Mouse (Mus musculus) spleen, adult 2 months (tissue): ENCODE results near the gene Xpr1.

ENCODE experiments used
- CTCF ChIP-seq: fragments of 200-500 bp; IDR thresholded peaks from 2 replicates; pipeline ENCODE4 v1.5.1; 2011; ENCODE audit warnings: mild to moderate bottlenecking, inconsistent platforms; ENCODE audit not compliant: insufficient read depth, insufficient read length, insufficient replicate concordance; ENCODE audit errors: extremely low read depth
- POLR2A ChIP-seq: fragments of 200-500 bp; IDR thresholded peaks from 2 replicates; pipeline ENCODE4 v1.6.1; 2011; ENCODE audit warnings: low read depth, low read length, inconsistent platforms

DNA sequence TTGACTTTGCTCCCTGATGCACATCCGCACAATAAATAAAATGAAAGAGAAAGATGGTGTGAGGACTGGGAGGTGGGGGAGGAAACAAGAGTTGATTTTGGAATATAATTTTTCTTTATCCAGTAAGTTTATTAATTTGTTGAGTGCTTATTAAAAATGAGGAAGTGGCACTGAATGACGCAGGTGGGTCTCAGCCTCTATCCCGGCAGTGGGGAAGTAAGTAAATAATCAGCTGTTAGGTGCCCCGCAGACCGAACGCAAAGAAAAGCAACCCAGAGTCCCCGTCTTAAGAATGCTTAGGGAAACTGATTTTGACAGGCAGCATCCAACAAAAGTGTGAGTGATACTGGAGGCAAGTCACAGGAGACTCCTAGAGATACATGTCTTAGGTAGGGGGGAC, 133.4 kb downstream of the Xpr1 start:
- TF ChIP-seq CTCF = no peak
- no peak for TF ChIP-seq POLR2A
